Mouse (Mus musculus) brain, embryonic 18.5 days (tissue): ENCODE data around the gene Tec.

Experiments used
- DNase-seq: peaks from one replicate; pipeline ENCODE4 v3.0.0-alpha.2; 2012; ENCODE audit warnings: low read depth, low spot score

The Tec gene

DNA sequence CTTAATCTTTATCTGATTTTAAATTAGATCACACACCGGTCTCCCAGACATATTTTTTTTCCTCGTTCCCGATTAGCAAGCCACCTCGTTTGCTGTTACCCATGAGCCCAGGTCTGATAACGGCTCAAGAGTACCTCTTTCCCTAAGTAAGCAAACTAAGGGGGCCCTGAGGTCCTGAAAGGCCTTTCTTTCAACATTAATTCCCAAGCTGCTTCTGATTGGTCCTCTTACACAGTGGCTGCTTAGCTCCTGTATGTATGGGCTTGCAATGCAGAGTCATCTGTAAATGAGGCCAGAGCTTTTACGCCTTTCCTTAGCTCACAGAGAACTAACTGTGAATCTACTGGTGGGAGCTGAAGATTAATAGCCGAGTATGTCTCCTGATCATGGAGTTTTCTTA is 131.4 kb downstream of the Tec start:
- DNase-seq = no peak

DNA sequence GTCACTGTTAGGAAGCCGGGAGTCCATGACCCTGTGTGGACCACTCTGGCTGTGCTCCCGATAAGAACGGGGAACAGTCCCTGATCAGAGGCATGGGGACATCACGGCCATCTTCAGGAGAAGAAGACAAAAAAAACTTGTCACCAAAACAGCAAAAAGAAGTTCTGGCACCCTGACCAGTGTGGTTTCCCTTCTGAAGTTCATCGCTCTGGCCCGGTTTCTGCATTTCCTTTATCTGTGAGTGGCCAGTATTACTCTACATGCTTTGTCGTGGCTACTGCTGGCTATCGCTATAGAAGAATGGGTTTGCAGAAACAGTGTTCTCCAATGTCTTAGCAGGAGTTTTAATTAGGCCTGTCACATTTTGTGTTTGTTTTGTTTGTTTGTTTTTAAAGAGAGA is 131.8 kb downstream of the Tec start:
- DNase-seq = no peak

DNA sequence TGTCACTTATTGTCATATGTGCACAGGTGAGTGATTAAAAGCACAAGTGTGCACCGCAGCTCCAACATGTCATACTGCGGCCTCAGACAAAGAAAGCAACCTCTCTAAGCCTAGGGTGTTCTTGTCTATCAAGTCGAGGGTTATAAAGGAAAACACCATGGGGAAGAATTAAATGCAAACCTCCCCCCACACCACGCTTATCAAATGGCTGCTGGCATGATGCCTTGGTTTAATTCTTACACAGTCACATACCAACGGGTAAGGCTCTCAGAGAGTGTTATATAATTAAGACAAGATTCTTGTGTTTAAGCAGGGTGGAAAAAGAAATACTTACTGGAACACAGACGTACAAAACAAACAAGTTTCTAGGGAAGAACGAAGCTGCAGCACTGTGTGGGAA is 132.5 kb downstream of the Tec start:
- no peak for DNase-seq

DNA sequence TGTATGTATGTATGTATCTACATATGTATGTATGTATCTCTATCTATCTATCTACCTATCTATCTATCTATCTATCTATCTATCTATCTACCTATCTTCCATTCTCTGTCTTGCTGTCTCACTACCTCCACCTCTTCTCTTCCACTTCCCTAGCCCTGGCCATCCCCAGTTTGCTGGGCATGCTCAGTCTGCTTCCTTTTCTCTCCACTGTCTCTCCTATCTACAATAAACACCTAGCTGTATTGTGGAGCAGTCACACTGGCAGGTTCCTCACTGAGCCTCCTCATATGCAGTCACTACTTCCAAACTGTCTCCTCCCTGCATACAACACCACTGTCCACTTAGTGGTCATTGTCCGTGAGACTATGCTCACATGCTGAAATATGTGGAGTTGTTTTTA is 135.4 kb downstream of the Tec start:
- no peak for DNase-seq

DNA sequence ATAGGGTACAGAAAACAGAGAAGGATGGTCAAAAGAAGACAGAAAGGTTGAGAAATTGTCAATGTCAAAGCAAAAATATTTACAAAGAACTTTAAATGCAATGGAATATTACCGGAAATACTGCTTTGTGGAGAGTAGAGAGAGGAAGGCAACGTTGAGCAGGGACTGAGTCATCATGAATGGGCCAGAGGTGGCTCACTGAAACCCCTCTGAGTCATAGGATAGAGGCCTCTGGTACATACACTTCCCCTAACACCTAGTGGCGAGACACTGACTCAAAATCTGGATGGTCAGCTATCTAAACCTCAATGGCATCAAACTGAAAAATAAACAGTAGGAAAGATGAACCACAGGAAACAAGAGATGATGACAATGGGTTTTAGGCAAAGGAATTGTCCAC is 142.9 kb downstream of the Tec start:
- no peak for DNase-seq

DNA sequence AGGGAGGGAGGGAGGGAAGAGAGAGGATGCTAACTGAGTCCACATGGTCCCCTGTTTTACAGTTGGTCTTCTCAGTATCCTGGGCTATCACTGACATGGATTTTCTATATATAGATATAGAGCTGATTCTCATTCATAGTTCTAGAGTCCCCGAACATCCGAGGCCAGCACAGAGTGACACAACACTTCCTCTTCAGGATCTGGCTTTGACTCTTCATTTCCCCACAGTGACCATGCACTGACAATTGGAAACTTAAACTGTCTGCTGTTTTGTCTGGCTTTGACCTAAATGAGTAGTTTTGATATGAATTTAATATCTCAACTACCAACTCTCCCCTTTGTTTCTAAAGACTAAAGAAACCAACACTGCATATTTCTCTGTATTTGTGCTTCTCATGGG is 144.9 kb downstream of the Tec start:
- no peak for DNase-seq

DNA sequence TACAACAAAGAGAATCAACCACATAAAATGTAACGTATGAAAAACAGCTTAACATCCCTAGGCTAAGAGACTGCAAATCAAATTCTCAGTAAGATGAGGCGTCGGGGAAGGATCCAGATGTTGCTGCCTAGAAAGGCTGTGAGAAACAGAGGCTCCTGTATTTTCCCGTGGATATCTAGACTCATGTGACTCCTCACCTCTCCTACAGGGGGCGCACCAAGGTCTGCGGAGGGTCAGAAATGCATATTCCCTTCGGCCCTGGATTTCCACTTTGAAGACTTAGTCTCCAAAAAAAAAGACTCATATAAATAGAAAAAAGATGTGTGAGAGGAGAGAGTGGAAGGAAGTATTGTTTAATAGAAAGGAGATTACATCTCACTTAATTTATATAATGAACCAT is 147.7 kb downstream of the Tec start:
- DNase-seq = no peak

DNA sequence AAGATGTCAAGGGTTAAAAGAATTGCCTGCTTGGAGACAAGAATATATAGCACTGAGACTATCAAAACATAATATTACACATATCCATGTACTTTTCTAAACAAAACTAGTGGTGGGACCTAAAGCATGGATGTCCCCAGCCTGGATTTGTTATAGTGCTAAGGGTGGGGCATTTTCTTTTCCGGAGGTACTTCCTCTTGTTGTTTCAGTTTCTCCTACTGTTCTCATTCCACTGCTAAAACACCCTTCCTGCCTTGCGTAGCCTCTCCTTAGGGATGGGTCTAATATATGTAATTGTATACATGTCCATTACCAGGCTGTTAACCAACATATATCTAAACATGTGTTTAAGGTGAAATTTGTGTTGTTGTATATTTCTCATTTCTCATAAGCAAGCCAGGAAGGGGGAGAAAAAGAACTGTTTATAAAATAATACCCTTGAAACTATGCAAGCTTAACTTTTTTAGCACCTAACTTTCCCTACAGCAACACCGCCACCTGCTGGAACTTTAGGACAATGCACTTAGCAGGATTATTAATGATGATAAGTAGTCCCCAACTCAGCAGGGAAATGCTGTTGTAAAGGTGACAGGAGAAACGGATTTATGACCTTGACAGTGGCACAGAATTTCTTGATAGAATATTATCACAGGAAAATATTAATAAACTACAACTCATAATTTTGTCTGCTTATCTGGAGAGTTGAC is 157.6 kb downstream of the Tec start:
- no peak for DNase-seq

DNA sequence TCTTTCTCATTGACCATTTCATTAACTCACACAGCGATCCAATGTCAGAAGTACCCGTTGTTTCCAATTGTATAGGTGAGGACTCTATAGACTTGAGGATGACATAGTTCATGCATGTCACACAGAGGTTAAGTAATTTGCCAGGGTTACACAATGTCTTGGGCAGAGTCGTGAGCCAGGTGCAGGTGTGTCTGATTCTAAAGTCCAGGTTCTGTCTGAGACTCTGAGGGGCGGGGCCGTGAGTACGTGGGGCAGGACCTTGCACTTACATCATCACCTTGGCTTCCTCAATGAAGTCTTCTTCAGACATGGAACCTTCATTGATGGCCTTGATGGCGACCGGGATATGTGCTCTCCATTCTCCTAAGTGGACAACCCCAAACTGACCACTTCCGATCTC is 158.3 kb downstream of the Tec start:
- DNase-seq = no peak

DNA sequence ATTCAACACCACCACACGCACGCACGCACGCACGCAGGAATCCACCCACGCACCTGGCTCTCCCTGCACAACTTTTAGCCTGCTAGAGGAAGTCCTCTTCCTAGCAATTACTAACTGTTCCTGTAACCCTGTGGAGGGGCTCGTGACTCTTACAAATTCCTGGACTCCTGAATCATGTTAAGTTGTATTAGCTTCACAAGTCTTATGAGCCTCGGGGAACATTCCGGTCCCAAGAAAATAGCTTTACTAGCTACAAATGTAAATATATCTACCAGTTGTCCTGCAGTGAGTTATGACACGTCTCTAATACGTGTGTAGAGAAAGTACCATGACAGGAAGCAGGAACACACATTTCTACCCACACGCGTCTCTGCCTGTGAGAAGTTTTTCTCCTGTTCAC is 158.8 kb downstream of the Tec start:
- no peak for DNase-seq

DNA sequence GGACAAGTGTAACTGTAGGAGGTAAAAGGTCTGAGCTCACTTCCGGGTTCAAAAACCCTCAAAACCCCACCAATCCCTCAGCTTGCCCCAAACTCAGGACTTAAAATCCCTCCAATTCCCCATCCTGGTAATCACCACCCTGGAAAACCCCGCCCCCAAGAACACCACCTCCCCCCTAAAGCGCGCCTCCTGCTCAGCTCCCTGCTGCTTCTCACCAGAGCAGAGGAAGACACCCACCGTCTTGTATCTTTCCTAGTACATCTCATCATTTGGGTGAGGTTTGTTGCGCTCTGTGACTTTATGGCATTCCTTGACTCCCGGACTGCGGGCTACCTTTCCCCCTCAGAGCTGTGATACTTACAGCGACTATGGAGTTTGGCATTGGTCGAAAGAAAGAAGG is 161.6 kb downstream of the Tec start:
- no peak for DNase-seq

DNA sequence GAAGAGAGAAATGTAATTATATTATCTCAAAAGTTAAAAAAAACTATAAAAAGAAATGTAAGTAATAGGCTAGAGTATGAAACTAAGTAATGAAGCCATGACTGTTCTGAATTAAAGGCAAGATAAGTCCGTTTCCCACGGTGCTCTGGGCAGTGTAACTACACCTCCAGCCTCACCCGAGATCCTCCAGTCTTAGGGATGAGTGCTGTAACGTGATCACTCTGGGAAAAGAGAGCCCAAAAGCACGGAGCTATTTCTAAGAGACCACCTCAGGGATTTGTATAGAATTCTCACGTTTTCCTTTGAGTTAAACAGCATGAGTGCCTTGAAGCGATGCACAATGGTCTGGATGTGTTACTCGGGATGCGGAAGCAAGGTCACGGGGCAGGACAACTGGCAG is 162.2 kb downstream of the Tec start:
- no peak for DNase-seq
